10 mouse cellular contexts compared by ENCODE assay signal in genomic region chr5:140197705-140198104, GRCm38 (mm10).
DNase-seq lines count a peak whose midpoint lies in the region; ATAC-seq and TF ChIP-seq lines count a peak whose summit lies in the region.
"Had no signal": no experiment of that assay in that cellular context is flagged by ENCODE, and none has a peak within 500 bp of the region (broad histone marks: within the 10 kb centered on the region; RNA-seq: fewer than 3 reads in every experiment).

No protein-coding gene starts in this region.

- no peaks in the 10 kb centered on the region for H3K36me3 ChIP-seq in midbrain, embryonic 11.5 days (ENCODE audit: control insufficient read depth, insufficient read depth, low read length)
- no peaks in the 10 kb centered on the region for H3K36me3 ChIP-seq in midbrain, embryonic 15.5 days (replicated peaks)
- H3K36me3 ChIP-seq in kidney, postnatal 0 days (ENCODE audit: insufficient read depth, low read length): no peaks in the 10 kb centered on the region
- peaks cover 12% of the 10 kb centered on the region for H3K36me3 ChIP-seq in liver, embryonic 13.5 days
- H3K36me3 ChIP-seq: stomach, embryonic 15.5 days had no signal

- H3K27ac ChIP-seq in midbrain, embryonic 11.5 days (ENCODE audit: low read depth, low read length): no peak overlapping the region
- H3K27ac ChIP-seq in midbrain, embryonic 15.5 days: no peak overlapping the region
- H3K27ac ChIP-seq in kidney, postnatal 0 days: no peak overlapping the region
- no peak overlapping the region for H3K27ac ChIP-seq in liver, embryonic 13.5 days
- H3K27ac ChIP-seq: stomach, embryonic 15.5 days had no signal

- no peaks in the 10 kb centered on the region for H3K27me3 ChIP-seq in midbrain, embryonic 11.5 days (ENCODE audit: control insufficient read depth, insufficient read depth, low read length)
- no peaks in the 10 kb centered on the region for H3K27me3 ChIP-seq in midbrain, embryonic 15.5 days (replicated peaks)
- H3K27me3 ChIP-seq in kidney, postnatal 0 days (ENCODE audit: insufficient read depth, low read length): no peaks in the 10 kb centered on the region
- no peaks in the 10 kb centered on the region for H3K27me3 ChIP-seq in liver, embryonic 13.5 days
- H3K27me3 ChIP-seq: stomach, embryonic 15.5 days had no signal

- H3K4me3 ChIP-seq in midbrain, embryonic 11.5 days (ENCODE audit: low read depth, low read length): no peak overlapping the region
- no peak overlapping the region for H3K4me3 ChIP-seq in midbrain, embryonic 15.5 days
- no peak overlapping the region for H3K4me3 ChIP-seq in kidney, postnatal 0 days (replicated peaks; ENCODE audit: low read depth, low read length)
- no peak overlapping the region for H3K4me3 ChIP-seq in liver, embryonic 13.5 days (replicated peaks)
- H3K4me3 ChIP-seq: erythroblast, embryonic 14.5 days; stomach, embryonic 15.5 days had no signal

- H3K9ac ChIP-seq in midbrain, embryonic 11.5 days (ENCODE audit: low read length): no peak overlapping the region
- H3K9ac ChIP-seq in midbrain, embryonic 15.5 days: no peak overlapping the region
- H3K9ac ChIP-seq in kidney, postnatal 0 days (ENCODE audit: low read depth, low read length): no peak overlapping the region
- no peak overlapping the region for H3K9ac ChIP-seq in liver, embryonic 13.5 days
- H3K9ac ChIP-seq: stomach, embryonic 15.5 days had no signal

- peaks cover 6% of the 10 kb centered on the region for H3K4me1 ChIP-seq in midbrain, embryonic 11.5 days (ENCODE audit: control insufficient read depth, insufficient read depth, low read length)
- H3K4me1 ChIP-seq in midbrain, embryonic 15.5 days: peaks cover 14% of the 10 kb centered on the region
- H3K4me1 ChIP-seq in kidney, postnatal 0 days (replicated peaks; ENCODE audit: insufficient read depth, low read length): 0 out of 2 replicates have a peak, but pooled peaks cover 3% of the 10 kb centered on the region
- H3K4me1 ChIP-seq in liver, embryonic 13.5 days (replicated peaks): peaks cover 8% of the 10 kb centered on the region
- H3K4me1 ChIP-seq: stomach, embryonic 15.5 days had no signal

- TF ChIP-seq CTCF in kidney, postnatal 0 days (IDR thresholded peaks at IDR 0.05; ENCODE audit: low read depth): peak; percentile 81

- no peaks in the 10 kb centered on the region for H3K9me3 ChIP-seq in midbrain, embryonic 11.5 days (ENCODE audit: control insufficient read depth, low read length)
- H3K9me3 ChIP-seq in midbrain, embryonic 15.5 days: no peaks in the 10 kb centered on the region
- no peaks in the 10 kb centered on the region for H3K9me3 ChIP-seq in kidney, postnatal 0 days (replicated peaks; ENCODE audit: low read length)
- no peaks in the 10 kb centered on the region for H3K9me3 ChIP-seq in liver, embryonic 13.5 days (replicated peaks)
- H3K9me3 ChIP-seq: stomach, embryonic 15.5 days had no signal

- no peak overlapping the region for H3K4me2 ChIP-seq in midbrain, embryonic 11.5 days
- no peak overlapping the region for H3K4me2 ChIP-seq in midbrain, embryonic 15.5 days
- no peak overlapping the region for H3K4me2 ChIP-seq in kidney, postnatal 0 days (ENCODE audit: low read length)
- H3K4me2 ChIP-seq in liver, embryonic 13.5 days: no peak overlapping the region
- H3K4me2 ChIP-seq: stomach, embryonic 15.5 days had no signal

- peak; percentile 97 for DNase-seq in midbrain, embryonic 11.5 days (ENCODE audit: low spot score, missing footprints)
- peak; percentile 70 for DNase-seq in cerebellum, adult 8-10 months
- DNase-seq in gastrocnemius, postnatal 10 days: peak; percentile 83
- DNase-seq in kidney, postnatal 0 days (ENCODE audit: low spot score): peak; percentile 81
- DNase-seq in liver, embryonic 13.5 days: peak; percentile 43
- DNase-seq in retina, postnatal 1 day: peak; percentile 75
- peak; percentile 91 for DNase-seq in thymus, postnatal 4 days

- ATAC-seq in midbrain, embryonic 11.5 days (ENCODE audit: low FRiP score): no peak
- no peak for ATAC-seq in midbrain, embryonic 15.5 days (replicated peaks)
- ATAC-seq in kidney, postnatal 0 days (replicated peaks; ENCODE audit: low FRiP score, low read depth): peak; percentile 40; the same call in 1 of the 2 replicates
- no peak for ATAC-seq in liver, embryonic 13.5 days (ENCODE audit: low read depth)

- 31% methylated on average over 4 of the region's 4 CpGs for WGBS in midbrain, embryonic 11.5 days
- 37% methylated on average over 4 of the region's 4 CpGs for WGBS in midbrain, embryonic 15.5 days
- 23% methylated on average over 4 of the region's 4 CpGs for WGBS in kidney, postnatal 0 days
- WGBS in liver, embryonic 13.5 days (ENCODE audit: insufficient replicate concordance): 18% methylated on average over 4 of the region's 4 CpGs

Comparison
In these comparisons a context has a peak if more than half of its experiments do, and no peak if none do; other contexts are left out.
1. DNase-seq: peak in every context shown above with its lines; median percentile 97 in midbrain, embryonic 11.5 days; 91 in thymus, postnatal 4 days; 83 in gastrocnemius, postnatal 10 days; 81 in kidney, postnatal 0 days; 75 in retina, postnatal 1 day; 70 in cerebellum, adult 8-10 months; 43 in liver, embryonic 13.5 days.